Mouse (Mus musculus) midbrain, embryonic 11.5 days (tissue): ENCODE measurements around the gene Ros1. TPM values are rescaled to one million over a fixed set of nuclear protein-coding genes. Genes with fewer than 3 reads are reported as not detected.

Experiments used
- ATAC-seq: fragments of 200-750 bp; cut with Nextera tagmentation; 2 replicates; pipeline ENCODE4 v1.8.0; 2017; ENCODE audit warnings: moderate TSS enrichment, moderate library complexity; ENCODE audit not compliant: low FRiP score
- DNase-seq: peaks from one replicate; pipeline ENCODE4 v3.0.0; 2015; ENCODE audit warnings: low spot score; ENCODE audit errors: missing footprints
- H3K27ac ChIP-seq: fragments of 300-500 bp; sonication (generic); 2 replicates; pipeline ENCODE4 v1.5.1; 2014; ENCODE audit warnings: low read depth, low read length
- H3K27me3 ChIP-seq: fragments of 300-500 bp; sonication (generic); 2 replicates; pipeline ENCODE4 v1.6.1; 2014; ENCODE audit warnings: mild to moderate bottlenecking, low read length, moderate library complexity, mixed read lengths; ENCODE audit not compliant: control insufficient read depth, insufficient read depth
- H3K36me3 ChIP-seq: fragments of 300-500 bp; sonication (generic); 2 replicates; pipeline ENCODE4 v1.6.1; 2014; ENCODE audit warnings: mild to moderate bottlenecking, low read length, moderate library complexity, mixed read lengths; ENCODE audit not compliant: control insufficient read depth, insufficient read depth
- H3K4me1 ChIP-seq: fragments of 300-500 bp; sonication (generic); 2 replicates; pipeline ENCODE4 v1.6.1; 2014; ENCODE audit warnings: low read length; ENCODE audit not compliant: control insufficient read depth, insufficient read depth
- H3K4me2 ChIP-seq: fragments of 300-500 bp; sonication (generic); 2 replicates; pipeline ENCODE4 v1.6.1; 2014; ENCODE audit warnings: mild to moderate bottlenecking, moderate library complexity
- H3K4me3 ChIP-seq: fragments of 300-500 bp; sonication (generic); 2 replicates; pipeline ENCODE4 v1.5.1; 2014; ENCODE audit warnings: low read depth, low read length
- H3K9ac ChIP-seq: fragments of 300-500 bp; sonication (generic); 2 replicates; pipeline ENCODE4 v1.6.1; 2014; ENCODE audit warnings: low read length
- H3K9me3 ChIP-seq: fragments of 300-500 bp; sonication (generic); 2 replicates; pipeline ENCODE4 v1.6.1; 2016; ENCODE audit warnings: low read length; ENCODE audit not compliant: control insufficient read depth
- WGBS: fragments of 180-500 bp; shearing (Covaris S2); extraction: QIAGEN DNeasy Blood & Tissue Kit; methylation state at CpG from one replicate; pipeline ENCODE4 v1.1.7; 2014; 5-methylcytosine and 5-hydroxymethylcytosine counted together
- polyA plus RNA-seq: library from polyadenylated mRNA; unstranded; fragments of >200 nt; fragmentation: Nextera tagmentation; extraction: Ambion mirVana; gene quantifications from 2 replicates; pipeline ENCODE4 v1.2.1, GENCODE M21; 2014

The Ros1 gene
- polyA plus RNA-seq, 1 experiment from 2014 or later: not detected

DNA sequence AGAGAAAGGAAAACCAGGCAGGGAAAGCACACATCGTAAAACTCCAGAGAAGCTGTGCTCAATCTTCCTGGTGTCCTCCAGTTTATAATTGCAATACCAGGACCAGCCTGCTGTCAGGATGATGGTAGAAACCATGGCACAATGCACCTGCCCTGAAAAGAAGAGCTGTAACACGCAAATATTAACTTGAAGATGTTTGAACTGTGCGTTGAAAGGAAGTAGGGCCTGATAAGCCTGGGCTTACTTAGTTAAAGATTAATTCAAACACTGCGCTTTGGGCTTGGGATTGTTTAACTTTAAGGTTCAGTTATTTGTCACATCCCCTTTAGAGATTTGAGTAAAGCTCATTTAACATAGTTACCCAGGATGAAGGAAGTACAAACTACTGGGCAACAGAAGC lies 20.7 kb downstream of the Ros1 start:
- Histone ChIP-seq H3K9me3 (no peaks in the 10 kb centered on the region), H3K9ac (no peak overlapping the region), H3K4me2 (no peak overlapping the region), H3K4me3 (no peak overlapping the region), H3K27ac (no peak overlapping the region), H3K36me3 (no peaks in the 10 kb centered on the region), H3K27me3 (no peaks in the 10 kb centered on the region), H3K4me1 (no peaks in the 10 kb centered on the region)
- ATAC-seq (no peak), DNase-seq (no peak)
- 80% methylated on average over 4 of the region's 4 CpGs for WGBS

DNA sequence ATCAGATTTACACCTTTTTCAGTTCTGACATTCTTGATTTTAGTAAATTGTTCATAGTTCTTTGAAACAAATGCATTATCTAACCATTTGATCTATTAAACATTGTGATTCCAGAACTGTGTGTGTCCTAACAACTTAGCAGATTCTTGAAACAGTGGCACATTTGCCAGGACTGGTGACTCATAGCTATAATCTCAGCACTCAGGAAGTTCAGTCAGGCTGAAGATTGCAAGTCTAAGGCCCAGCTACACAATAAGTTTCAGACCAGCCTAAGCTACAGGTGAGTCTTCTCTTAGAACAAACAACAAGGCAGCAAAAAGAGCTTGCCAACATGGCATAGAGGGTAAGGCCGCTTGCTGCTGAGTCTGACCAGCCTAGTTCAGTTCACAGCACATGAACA lies 24.6 kb downstream of the Ros1 start:
- Histone ChIP-seq H3K4me1 (no peaks in the 10 kb centered on the region), H3K4me2 (no peak overlapping the region), H3K36me3 (no peaks in the 10 kb centered on the region), H3K9me3 (no peaks in the 10 kb centered on the region), H3K27me3 (no peaks in the 10 kb centered on the region), H3K9ac (no peak overlapping the region), H3K27ac (no peak overlapping the region), H3K4me3 (no peak overlapping the region)
- DNase-seq (no peak), ATAC-seq (no peak)
- WGBS: 96% methylated on average over 1 of the region's 1 CpGs

DNA sequence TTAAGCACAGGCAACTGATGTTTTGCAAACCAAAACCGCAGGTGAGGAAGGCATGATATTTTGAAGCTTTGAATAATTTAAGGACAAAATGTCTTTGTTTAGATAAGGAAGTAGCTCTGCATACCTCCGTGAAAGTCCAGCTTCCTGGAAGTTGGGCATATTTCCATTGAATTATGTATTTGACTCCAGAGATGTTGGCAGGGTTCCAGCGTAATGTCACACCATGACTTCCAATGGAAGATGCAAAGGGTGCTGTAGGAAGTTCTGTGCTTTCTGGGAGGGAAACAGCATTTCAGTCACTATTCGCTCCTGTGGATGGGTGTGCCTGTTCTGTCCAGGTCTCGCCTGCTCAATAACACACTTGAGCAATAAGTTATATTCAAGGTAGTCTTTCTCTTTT lies 25.2 kb downstream of the Ros1 start:
- DNase-seq: no peak
- no peak for ATAC-seq
- H3K9me3 ChIP-seq: no peaks in the 10 kb centered on the region
- H3K27me3 ChIP-seq: no peaks in the 10 kb centered on the region
- no peaks in the 10 kb centered on the region for H3K4me1 ChIP-seq
- no peaks in the 10 kb centered on the region for H3K36me3 ChIP-seq
- H3K4me3 ChIP-seq: no peak overlapping the region
- H3K9ac ChIP-seq: no peak overlapping the region
- H3K27ac ChIP-seq: no peak overlapping the region
- no peak overlapping the region for H3K4me2 ChIP-seq
- WGBS: 90% methylated on average over 5 of the region's 5 CpGs

DNA sequence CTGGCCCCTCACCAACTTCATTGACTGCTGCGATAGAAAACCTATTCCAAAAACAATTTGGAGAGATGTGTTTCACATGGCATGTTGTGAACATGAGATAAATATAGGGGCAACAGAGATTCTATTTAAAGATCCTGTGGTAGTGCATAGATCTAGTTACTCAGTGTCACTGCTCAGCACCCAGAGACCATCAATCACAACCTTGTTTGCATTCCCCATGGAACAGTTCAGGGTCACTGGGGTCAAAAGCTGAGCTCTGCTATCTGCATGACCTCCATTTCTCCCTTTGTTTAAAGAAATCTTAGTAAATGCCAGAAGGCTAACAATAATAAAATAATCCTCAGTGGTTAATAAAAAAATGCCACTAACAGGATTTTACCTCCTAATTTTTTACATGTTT lies 29.7 kb downstream of the Ros1 start:
- Histone ChIP-seq H3K4me2 (no peak overlapping the region), H3K27ac (no peak overlapping the region), H3K4me1 (no peaks in the 10 kb centered on the region), H3K27me3 (no peaks in the 10 kb centered on the region), H3K9me3 (no peaks in the 10 kb centered on the region), H3K36me3 (no peaks in the 10 kb centered on the region), H3K9ac (no peak overlapping the region), H3K4me3 (no peak overlapping the region)
- DNase-seq (no peak), ATAC-seq (no peak)
- WGBS: 85% methylated on average over 1 of the region's 1 CpGs

DNA sequence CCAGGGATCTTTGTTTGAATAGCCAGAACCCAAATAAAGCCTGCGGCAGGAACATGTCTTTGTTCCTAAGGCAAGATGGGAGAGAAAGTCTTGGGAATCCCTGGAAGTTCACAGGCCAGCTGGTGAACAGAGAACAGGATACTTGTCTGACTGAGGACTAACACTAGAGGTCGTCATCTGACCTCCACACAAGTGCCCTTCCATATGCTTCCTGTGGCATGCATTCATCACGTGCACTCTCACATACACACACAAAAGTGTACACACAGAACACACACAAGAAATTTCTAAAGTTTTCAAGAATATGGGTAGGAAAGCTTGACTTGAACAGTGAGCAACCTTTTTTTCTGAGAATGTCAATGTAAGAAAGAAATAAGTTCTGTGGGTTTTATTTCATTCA lies 34.4 kb downstream of the Ros1 start:
- Histone ChIP-seq H3K27me3 (no peaks in the 10 kb centered on the region), H3K36me3 (no peaks in the 10 kb centered on the region), H3K27ac (no peak overlapping the region), H3K9me3 (no peaks in the 10 kb centered on the region), H3K4me1 (no peaks in the 10 kb centered on the region), H3K9ac (no peak overlapping the region), H3K4me3 (no peak overlapping the region), H3K4me2 (no peak overlapping the region)
- ATAC-seq (no peak), DNase-seq (no peak)
- WGBS: 64% methylated on average over 3 of the region's 3 CpGs

DNA sequence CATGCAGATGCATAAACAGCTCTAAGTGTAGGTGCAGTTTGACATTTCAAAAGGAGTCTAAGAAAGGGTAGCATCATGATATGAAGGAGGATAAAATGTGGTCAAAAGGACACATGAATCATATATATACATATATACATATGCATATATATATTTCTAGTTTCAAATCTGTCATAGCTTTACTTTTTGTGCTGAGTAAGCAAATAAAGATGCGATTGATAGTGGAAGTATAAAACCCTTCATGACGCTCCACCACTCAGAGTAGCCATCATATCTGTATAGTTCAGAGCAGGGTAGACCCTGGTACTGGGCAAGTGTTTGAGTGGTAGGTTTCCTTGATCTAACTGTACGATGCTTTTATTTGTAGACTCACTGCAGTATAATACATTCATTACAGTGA lies 35.3 kb downstream of the Ros1 start:
- H3K4me2 ChIP-seq: no peak overlapping the region
- WGBS: 93% methylated on average over 3 of the region's 3 CpGs
- ATAC-seq: no peak

GRCm38 (mm10) chr10:52133354-52134074 lies 61.5 kb downstream of the Ros1 start:
- Histone ChIP-seq H3K36me3 (no peaks in the 10 kb centered on the region), H3K27ac (no peak overlapping the region), H3K4me1 (no peaks in the 10 kb centered on the region), H3K4me3 (no peak overlapping the region), H3K4me2 (no peak overlapping the region), H3K27me3 (no peaks in the 10 kb centered on the region), H3K9me3 (no peaks in the 10 kb centered on the region), H3K9ac (no peak overlapping the region)
- ATAC-seq (no peak), DNase-seq (no peak)
- WGBS: 80% methylated on average over 4 of the region's 4 CpGs

More for the DNA sequence above, 35.3 kb downstream of the Ros1 start:
- Histone ChIP-seq H3K4me3 (no peak overlapping the region), H3K27ac (no peak overlapping the region), H3K36me3 (no peaks in the 10 kb centered on the region), H3K27me3 (no peaks in the 10 kb centered on the region), H3K9ac (no peak overlapping the region), H3K9me3 (no peaks in the 10 kb centered on the region), H3K4me1 (no peaks in the 10 kb centered on the region)
- DNase-seq: no peak

DNA sequence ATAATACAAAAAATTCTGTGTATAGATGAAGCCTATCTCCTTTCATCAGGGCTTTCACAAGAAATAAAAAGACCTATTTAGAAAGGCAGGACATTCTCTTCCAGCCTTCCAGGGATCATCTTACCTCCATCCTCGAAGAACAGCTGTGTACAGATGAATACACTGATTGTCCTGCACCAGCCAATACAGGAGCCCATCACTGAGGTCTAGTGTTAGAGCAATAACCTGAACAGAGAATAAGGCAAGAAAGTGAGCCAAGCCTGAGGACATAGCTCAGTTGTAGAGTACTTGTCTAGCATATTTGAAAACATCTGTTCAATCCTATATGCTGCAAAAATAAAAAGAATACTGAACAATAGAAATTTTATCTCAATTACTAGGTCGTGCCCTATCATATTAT lies 64.3 kb downstream of the Ros1 start:
- WGBS: 57% methylated on average over 2 of the region's 2 CpGs
- Histone ChIP-seq H3K9ac (no peak overlapping the region), H3K4me2 (no peak overlapping the region), H3K36me3 (no peaks in the 10 kb centered on the region), H3K4me3 (no peak overlapping the region), H3K4me1 (no peaks in the 10 kb centered on the region), H3K27me3 (no peaks in the 10 kb centered on the region), H3K27ac (no peak overlapping the region), H3K9me3 (no peaks in the 10 kb centered on the region)
- DNase-seq (no peak), ATAC-seq (no peak)

DNA sequence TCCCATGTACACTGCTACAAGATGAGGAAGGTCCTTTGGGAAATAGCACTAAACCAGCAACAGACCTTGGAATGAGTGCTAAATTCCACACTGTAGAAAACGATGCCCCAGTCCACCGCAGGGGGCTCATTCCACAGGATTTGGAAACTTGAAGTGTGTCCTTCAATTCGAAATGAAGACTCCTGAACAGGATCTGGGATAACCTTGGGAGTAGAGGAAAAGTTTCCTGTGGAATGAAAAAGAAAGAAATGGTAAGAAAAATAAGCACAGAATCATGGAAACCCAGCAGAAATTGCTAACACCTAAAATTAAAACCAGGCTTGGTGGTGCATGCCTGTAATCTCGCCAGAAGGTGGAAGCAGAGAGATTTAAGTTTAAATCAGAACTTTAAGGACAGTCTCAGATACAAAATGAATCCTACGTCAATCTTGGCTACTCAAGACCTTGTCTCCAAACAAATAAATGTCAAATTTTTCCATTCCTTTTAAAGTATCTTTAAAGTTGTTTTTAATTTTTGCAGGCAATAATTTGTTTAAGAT lies 66.1 kb downstream of the Ros1 start:
- ATAC-seq (no peak), DNase-seq (no peak)
- Histone ChIP-seq H3K9me3 (no peaks in the 10 kb centered on the region), H3K27me3 (no peaks in the 10 kb centered on the region), H3K36me3 (no peaks in the 10 kb centered on the region), H3K27ac (no peak overlapping the region), H3K4me1 (no peaks in the 10 kb centered on the region), H3K4me3 (no peak overlapping the region), H3K9ac (no peak overlapping the region), H3K4me2 (no peak overlapping the region)
- WGBS: 58% methylated on average over 5 of the region's 5 CpGs
